Mouse (Mus musculus) ovary, postnatal 14 days (tissue): ENCODE measurements around the gene Ermn.

Experiments used
- DNase-seq: peaks from one replicate; pipeline ENCODE4 v3.0.0; 2022; ENCODE audit warnings: low spot score

Ermn gene

DNA sequence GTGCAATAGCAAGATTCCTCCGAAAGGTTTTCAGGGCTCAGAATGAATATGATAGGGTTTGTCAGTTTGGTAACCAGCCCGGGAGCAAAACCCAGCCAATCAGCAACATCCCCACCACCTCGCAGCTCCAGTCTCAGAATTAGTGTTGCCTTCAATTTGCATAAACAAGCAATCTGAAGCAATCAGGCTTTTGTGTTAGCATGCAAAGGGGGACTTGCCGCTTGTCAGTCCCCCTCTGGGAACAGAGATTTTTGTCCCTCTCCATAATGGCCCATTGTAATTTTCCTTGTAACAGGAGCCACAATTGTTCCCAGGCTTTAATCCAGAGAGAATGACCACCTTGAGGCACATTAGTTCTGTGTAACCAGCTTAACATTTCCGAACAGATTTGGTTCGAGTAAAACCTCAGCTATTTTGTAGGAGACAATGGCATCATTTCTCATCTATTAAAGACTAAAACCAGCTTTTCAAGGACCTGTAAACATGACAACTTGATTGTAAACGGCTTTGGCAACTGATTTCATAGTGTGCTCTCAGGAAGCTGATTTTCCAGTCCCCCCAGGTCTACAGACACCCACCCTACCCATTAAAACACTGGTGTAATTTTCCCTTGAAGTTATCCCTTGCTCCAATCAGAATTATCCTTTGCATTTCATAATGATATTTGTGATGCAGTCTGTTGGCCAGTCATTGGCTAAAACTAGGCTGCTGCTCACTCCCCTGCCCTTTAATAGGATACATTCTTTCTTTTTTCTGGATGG, at the start of gene Ermn:
Gene Ermn, minus strand, starts transcription at position 44 of the 761 bp plus-strand sequence.
- no peak for DNase-seq

DNA sequence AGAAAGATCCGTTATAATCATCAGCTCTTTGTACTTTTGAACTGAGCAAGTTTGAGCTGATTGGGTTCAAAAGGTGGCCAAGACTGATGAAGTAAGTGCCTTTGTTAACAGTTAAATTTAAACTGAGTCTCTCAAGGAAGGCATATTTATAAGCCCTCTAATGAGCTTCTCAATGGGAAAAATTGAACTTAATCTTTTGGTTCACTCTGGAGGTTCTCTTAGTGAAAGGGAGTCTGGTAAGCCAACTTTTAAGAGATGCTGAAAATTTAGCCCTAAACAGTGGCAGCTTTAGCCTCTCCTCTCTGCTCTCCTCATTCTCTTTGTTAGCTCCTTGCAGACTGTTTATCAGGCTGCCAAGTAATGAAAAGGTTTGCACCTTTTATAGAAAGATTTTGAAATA, 42.2 kb upstream of the Ermn start:
- DNase-seq, result no peak

DNA sequence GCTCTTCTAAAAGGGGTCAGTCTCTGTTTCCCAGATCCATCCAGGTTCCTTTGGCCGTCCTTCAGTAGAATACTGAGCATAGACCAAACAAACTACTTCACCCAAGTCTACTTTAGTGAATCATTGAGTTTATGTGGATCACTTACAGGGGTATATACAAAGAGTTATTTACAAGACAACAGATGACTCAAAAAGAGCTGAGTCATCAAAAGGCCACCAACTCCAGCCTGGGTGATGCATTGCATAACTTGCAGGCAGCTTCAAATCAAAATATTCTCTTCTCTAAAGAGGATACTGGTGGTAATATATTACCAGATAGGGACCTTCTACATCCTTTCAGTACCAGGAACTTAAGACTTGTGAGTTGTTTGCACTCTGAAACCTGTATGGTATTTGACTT, 33.8 kb upstream of the Ermn start:
- DNase-seq, result no peak

DNA sequence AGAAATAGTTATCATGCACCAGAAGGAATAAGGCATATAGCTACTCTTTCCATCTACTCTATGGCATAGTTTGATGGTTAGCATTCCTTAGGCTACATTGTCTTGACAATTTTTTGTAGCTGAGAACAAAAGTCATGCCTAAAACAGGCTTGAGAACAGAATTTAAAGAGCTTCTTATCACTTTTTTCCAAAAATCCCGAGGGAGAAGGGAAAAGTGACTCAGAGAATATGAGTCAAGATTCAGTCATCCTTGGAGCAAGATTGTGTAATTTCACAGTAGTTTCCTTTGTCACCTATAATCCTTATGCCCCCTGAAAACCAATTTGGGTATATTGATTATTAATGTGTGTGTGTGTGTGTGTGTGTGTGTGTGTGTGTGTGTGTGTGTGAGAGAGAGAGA, 27.2 kb upstream of the Ermn start:
- no peak for DNase-seq

DNA sequence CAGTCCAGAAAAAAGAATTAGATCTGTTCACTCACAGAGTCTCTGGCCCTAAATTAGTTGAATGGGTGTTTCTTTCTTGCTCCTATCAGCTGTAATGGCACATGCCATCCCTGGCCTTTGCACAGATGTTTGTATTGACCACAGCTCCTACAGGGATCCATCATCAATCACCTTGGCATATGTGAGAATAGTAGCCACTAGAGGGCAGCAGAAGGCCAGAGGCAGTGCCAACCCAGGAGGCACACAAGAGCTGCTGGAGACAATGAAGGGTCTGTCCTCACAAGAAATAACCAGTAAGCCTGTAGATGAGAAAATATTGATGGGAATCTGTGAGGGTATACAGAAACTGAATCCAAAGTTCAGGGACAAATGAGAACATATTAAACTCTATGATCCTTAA, 2.7 kb upstream of the Ermn start:
- DNase-seq, result peak; percentile 46

DNA sequence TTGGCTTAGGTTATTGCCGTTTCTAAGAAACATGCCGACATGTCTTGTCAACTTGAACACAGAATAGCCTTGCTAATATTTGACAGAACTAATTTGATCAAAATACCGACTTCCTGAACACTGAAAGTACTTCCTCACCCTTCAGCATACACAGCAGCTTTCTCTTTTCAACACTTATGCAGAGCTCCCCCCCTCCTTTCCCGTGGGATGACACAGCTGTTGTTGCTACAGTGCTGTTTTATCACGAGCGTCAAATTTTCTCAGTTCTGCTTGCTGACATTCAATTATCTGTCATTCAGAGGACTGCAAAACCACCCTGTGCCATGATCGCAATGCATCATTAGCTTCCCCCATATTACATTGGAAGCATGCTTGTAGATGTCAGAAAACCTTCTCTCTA, 10.8 kb downstream of the Ermn start:
- DNase-seq, result no peak

DNA sequence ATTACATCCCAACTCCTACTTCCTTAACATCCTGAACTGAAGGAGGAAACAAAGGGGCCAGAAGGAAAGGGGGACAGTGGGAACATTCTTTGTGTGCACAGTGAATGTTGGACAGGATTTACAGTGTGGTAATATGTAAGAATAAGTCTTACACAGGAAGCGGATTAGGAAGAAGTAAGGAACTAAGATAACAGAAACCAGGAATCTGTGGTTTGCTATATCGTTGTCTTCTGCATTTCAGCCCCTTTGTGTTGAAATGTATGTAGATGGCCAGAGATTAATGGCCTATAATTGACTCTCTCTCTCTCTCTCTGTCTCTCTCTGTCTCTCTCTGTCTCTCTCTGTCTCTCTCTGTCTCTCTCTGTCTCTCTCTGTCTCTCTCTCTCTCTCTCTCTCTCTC, 15.7 kb downstream of the Ermn start:
- no peak for DNase-seq

DNA sequence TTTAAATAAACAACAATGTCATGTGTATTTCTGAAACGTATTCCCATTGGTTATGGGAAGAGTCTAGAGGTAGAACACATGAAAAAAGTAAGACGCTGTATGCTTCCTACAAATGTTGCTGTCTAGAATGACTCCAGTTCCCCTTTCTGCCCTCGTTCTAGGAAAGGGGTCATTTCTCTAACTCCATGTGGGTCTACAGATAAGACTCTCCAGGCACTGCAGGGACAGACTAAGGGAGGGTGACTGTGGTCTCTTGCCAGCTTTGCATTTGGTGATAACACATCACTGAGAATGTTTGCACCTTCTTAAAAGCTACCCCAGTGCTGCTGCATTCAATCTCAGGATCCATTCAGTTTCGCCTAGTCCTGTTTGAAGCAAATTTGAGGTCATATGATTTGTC, 17.0 kb downstream of the Ermn start:
- DNase-seq, result no peak

DNA sequence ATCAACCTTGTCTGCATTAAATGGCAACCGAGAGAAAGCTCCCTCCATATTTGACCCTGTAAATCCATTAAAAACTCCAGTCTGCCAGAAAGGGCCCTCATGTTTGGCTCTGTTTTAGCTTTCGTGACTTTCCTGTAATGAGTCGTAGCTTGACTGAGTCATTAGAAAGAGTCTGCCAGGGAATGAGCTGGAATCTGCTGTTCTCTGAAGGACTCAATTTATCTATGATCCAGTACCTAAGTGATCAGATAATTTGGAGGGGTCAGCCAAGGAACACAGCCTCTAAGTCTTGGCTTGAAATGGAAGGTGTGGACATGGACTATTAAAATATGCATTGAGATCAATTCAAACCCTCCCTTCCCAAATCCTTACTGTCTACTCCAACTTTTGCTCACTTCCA, 21.2 kb downstream of the Ermn start:
- no peak for DNase-seq

DNA sequence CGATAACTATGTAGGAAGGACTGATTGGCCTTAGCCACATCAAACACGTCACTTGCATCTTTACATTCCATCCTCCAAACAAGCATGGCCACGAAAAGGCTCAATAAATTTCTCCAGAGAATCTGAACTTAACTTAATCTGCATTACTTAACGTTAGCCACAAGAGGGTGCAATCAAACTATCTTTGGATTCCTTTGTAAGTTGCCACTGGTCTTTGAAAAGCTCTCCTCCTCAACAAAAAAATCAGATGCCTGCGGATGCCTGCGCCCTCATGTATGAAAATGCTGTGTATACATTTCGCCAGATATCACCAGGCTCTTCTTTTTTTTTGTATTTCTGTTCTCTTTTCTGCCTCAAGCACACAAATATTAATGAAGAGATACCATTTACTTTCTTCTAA, 23.3 kb downstream of the Ermn start:
- DNase-seq, result peak; percentile 6

DNA sequence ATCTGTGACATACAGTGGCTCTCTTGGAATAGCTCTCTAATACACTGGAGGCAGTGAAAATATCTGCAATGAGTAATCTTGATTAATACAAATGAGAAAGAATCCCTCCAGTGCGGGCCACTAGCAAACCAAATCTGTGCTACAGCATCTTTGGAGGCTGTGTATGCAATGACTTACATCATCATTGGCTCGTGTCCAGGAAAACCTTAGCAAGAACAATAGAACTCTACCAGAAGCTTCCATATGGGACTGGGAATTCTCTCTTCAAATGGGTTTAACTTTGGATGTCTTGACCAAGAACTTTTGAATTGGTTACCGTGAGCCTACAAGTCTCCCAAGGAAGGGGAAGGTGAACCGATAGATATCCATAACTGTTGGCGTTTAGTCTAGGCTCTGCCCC, 25.9 kb downstream of the Ermn start:
- DNase-seq, result no peak

DNA sequence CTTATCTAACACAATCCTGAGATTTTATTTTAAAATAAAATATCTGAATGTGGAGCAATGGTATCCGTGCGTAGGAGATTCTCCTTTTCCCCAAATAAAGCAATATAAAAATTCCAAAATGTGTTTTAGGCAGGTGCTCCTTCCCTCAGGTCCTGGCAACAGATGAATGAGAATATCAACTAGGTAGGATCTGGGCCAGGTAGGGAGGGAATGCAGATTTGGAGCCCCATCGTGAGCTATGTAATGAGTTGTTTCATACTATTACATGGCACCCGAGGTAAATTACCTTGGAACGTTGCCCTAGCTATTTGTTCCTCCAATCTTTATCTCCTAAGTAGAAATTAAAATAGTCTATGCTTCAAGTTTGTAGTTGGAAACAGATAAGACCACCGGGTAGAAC, 29.1 kb downstream of the Ermn start:
- DNase-seq, result no peak

DNA sequence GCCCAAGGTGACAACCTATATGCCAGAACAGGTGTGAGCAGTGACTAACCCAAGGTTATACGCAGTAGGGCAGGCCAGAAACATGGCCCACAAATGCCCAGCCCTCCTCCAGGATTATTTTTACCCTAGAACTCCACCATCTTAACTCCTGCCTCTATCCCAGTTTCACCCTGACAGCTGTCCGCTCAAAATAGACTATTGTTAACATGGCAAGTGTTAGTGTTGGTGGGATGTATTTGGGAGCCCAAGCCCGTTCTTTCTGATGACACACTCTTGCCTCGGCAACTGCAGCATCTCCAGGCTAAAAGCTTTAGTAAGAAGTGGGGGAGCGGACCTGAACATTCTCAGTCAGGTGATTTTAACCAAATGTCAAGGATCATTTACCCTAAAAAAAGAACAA, 45.6 kb downstream of the Ermn start:
- no peak for DNase-seq

DNA sequence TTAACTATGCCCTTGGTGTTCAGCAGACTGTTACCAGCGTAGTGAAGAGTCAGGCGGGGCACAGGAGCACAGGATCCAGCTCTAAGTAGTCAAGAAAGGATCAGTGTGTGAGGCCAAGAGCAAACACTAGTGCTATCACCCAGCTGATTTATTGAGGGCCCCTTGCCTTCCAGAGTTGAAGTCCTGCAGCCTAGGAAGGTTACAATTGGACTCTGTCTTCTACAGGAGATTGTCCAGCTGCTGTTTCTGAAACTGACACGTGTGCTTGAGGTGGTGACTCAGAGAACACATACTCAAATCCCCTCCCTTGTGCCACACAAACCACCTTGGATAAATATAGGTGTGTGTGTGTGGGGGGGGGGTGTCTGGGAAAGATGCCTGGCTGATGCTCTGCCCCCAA, 51.2 kb downstream of the Ermn start:
- no peak for DNase-seq

DNA sequence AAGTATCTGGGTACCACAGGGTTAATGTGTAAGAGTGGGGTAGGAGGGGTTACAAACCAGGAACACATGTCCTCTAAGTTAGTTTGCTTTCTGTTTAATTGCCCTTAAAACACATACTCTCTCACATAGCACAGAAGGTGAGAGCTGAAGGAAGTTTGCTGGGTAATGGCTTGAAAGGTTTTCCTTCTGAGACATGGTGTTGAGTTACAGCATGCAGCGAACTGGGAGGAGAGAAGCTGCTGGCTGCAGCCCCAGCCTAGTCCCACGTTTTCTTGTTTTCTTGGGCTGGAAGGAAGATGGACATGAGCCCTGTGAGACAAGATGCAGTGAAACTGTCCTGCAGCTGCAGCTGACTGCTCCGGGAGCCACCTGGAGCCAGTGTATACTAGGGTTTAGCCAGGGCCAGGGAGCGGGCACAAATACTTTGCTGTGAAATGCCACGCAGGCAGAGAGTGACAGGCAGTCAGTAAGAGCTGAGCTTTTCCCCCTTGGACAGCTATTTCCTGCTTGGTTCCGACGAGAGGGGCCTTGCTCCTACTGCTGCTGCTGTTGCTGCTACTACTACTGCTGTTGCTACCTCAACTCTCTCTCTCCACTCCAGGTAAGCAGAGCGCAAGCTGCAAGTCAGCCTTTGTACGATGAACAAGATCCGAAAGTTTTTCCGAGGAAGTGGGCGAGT, 54.8 kb downstream of the Ermn start, which contains the start of gene Galnt5:
Gene Galnt5, plus strand, starts transcription at position 133 of the 679 bp plus-strand sequence.
- DNase-seq, result no peak
